Mouse (Mus musculus) liver, postnatal 0 days (tissue): Measurements from ENCODE around the gene Usp43. TPM values are rescaled to one million over a fixed set of nuclear protein-coding genes. Genes with fewer than 3 reads are reported as not detected.

ENCODE experiments used
- ATAC-seq: fragments of 200-750 bp; cut with Nextera tagmentation; 2 replicates; pipeline ENCODE4 v1.8.0; 2017; ENCODE audit warnings: mild to moderate bottlenecking, moderate library complexity
- DNase-seq: peaks from one replicate; pipeline ENCODE4 v3.0.0-alpha.2; 2016
- H3K27ac ChIP-seq: fragments of 300-500 bp; sonication (generic); 2 replicates; pipeline ENCODE4 v1.5.1; 2014; ENCODE audit warnings: antibody characterized with exemption, moderate library complexity, mild to moderate bottlenecking, low read depth
- H3K27me3 ChIP-seq: fragments of 300-500 bp; sonication (generic); 2 replicates; pipeline ENCODE4 v1.6.1; 2014; ENCODE audit warnings: low read length, control low read depth, mixed read lengths; ENCODE audit not compliant: insufficient read depth
- H3K36me3 ChIP-seq: fragments of 300-500 bp; sonication (generic); replicated peaks from 2 replicates; pipeline ENCODE4 v1.6.1; 2014; ENCODE audit warnings: mild to moderate bottlenecking, control low read depth, low read length, moderate library complexity, mixed read lengths; ENCODE audit not compliant: insufficient read depth
- H3K4me1 ChIP-seq: fragments of 300-500 bp; sonication (generic); 2 replicates; pipeline ENCODE4 v1.6.1; 2014; ENCODE audit warnings: antibody characterized with exemption, mild to moderate bottlenecking, control low read depth; ENCODE audit not compliant: insufficient read depth
- H3K4me2 ChIP-seq: fragments of 300-500 bp; sonication (generic); 2 replicates; pipeline ENCODE4 v1.6.1; 2014; ENCODE audit warnings: low read depth, mild to moderate bottlenecking, low read length, moderate library complexity, mixed read lengths
- H3K4me3 ChIP-seq: fragments of 300-500 bp; sonication (generic); 2 replicates; pipeline ENCODE4 v1.5.1; 2014; ENCODE audit warnings: low read depth, low read length
- H3K9ac ChIP-seq: fragments of 300-500 bp; sonication (generic); replicated peaks from 2 replicates; pipeline ENCODE4 v1.6.1; 2014; ENCODE audit warnings: mild to moderate bottlenecking, moderate library complexity
- H3K9me3 ChIP-seq: fragments of 300-500 bp; sonication (generic); 2 replicates; pipeline ENCODE4 v1.6.1; 2016; ENCODE audit warnings: mild to moderate bottlenecking, control low read depth, low read length, mixed read lengths
- CTCF ChIP-seq: sonication (generic); IDR thresholded peaks from 2 replicates; pipeline ENCODE4 v1.5.1; 2016; ENCODE audit warnings: antibody characterized with exemption, low read depth
- EP300 ChIP-seq: IDR thresholded peaks from 2 replicates; pipeline ENCODE4 v1.6.1; 2016; ENCODE audit warnings: antibody characterized with exemption, low read depth, mild to moderate bottlenecking
- WGBS: fragments of 180-500 bp; shearing (Covaris S2); extraction: QIAGEN DNeasy Blood & Tissue Kit; methylation state at CpG from one replicate; pipeline ENCODE4 v1.1.7; 2014; ENCODE audit not compliant: insufficient replicate concordance; 5-methylcytosine and 5-hydroxymethylcytosine counted together
- polyA plus RNA-seq: library from polyadenylated mRNA; unstranded; fragments of >200 nt; fragmentation: Nextera tagmentation; extraction: Ambion mirVana; gene quantifications from 2 replicates; pipeline ENCODE4 v1.2.1, GENCODE M21; 2015

The Usp43 gene
- polyA plus RNA-seq: not detected in 2 replicates

GRCm38 (mm10) chr11:67921827-67922754 is at the start of gene Usp43:
TSS of gene Usp43 (minus strand) at chr11:67922153.
- Histone ChIP-seq H3K4me2 (peak within 1 kb of the TSS; percentile 80), H3K36me3 (no peaks in the 10 kb centered on the region), H3K27ac (no peak within 1 kb of the TSS), H3K9ac (0 out of 2 replicates have a peak within 1 kb of the TSS, but pooled peaks have one; percentile 16), H3K4me3 (peak within 1 kb of the TSS; percentile 59), H3K4me1 (peaks cover 17% of the 10 kb centered on the region), H3K27me3 (peaks cover 32% of the 10 kb centered on the region), H3K9me3 (no peaks in the 10 kb centered on the region)
- peak; percentile 72 for ATAC-seq
- peak; percentile 49 for DNase-seq
- TF ChIP-seq CTCF: no peak
- under 1% methylated on average over 58 of the region's 80 CpGs for WGBS

GRCm38 (mm10) chr11:67967831-67968230 is 45.9 kb upstream of the Usp43 start:
- no peak overlapping the region for H3K4me3 ChIP-seq
- H3K4me2 ChIP-seq: no peak overlapping the region
- 83% methylated on average over 11 of the region's 11 CpGs for WGBS
- H3K9ac ChIP-seq: no peak overlapping the region
- TF ChIP-seq EP300 (no peak), CTCF (no peak)
- H3K4me1 ChIP-seq: peaks cover 6% of the 10 kb centered on the region; the same call in 1 of the 2 replicates
- no peak overlapping the region for H3K27ac ChIP-seq
- no peaks in the 10 kb centered on the region for H3K9me3 ChIP-seq
- no peak for DNase-seq
- H3K36me3 ChIP-seq: peaks cover 5% of the 10 kb centered on the region
- ATAC-seq: no peak
- no peaks in the 10 kb centered on the region for H3K27me3 ChIP-seq

- peak within 1 kb of the TSS; percentile 76 for H3K4me3 ChIP-seq
- peak; percentile 92 for DNase-seq
- peak within 1 kb of the TSS; percentile 73 for H3K9ac ChIP-seq
- H3K36me3 ChIP-seq: peaks cover 5% of the 10 kb centered on the region; the same call in 1 of the 2 replicates
- peak; percentile 91 for ATAC-seq
- H3K9me3 ChIP-seq: no peaks in the 10 kb centered on the region
- peak within 1 kb of the TSS; percentile 45 for H3K27ac ChIP-seq
- peak within 1 kb of the TSS; percentile 69 for H3K4me2 ChIP-seq
- H3K27me3 ChIP-seq: no peaks in the 10 kb centered on the region
- no peak for TF ChIP-seq EP300
- no peak for TF ChIP-seq CTCF
- peaks cover 6% of the 10 kb centered on the region; the same call in 1 of the 2 replicates for H3K4me1 ChIP-seq
- under 1% methylated on average over 28 of the region's 28 CpGs for WGBS
Observed at GRCm38 (mm10) chr11:67965905-67966878, 44.2 kb upstream of the Usp43 start, which contains the start of gene Stx8. TSS of gene Stx8 (plus strand) at chr11:67966193.

GRCm38 (mm10) chr11:67965242-67965883 is 43.4 kb upstream of the Usp43 start, which contains the start of gene Cfap52:
TSS of gene Cfap52 (minus strand) at chr11:67965651.
- no peaks in the 10 kb centered on the region for H3K9me3 ChIP-seq
- peak within 1 kb of the TSS; percentile 69 for H3K4me2 ChIP-seq
- ATAC-seq (peak; percentile 64), DNase-seq (peak; percentile 89)
- H3K36me3 ChIP-seq: peaks cover 5% of the 10 kb centered on the region; the same call in 1 of the 2 replicates
- peaks cover 6% of the 10 kb centered on the region; the same call in 1 of the 2 replicates for H3K4me1 ChIP-seq
- 7% methylated on average over 15 of the region's 15 CpGs for WGBS
- H3K27ac ChIP-seq: peak within 1 kb of the TSS; percentile 45
- no peaks in the 10 kb centered on the region for H3K27me3 ChIP-seq
- TF ChIP-seq EP300 (no peak), CTCF (no peak)
- H3K4me3 ChIP-seq: peak within 1 kb of the TSS; percentile 76
- H3K9ac ChIP-seq: peak within 1 kb of the TSS; percentile 73

GRCm38 (mm10) chr11:67964110-67964509 is 42.2 kb upstream of the Usp43 start:
- H3K27ac ChIP-seq: no peak overlapping the region
- WGBS: 62% methylated on average over 6 of the region's 6 CpGs

More at GRCm38 (mm10) chr11:67964110-67964509, 42.2 kb upstream of the Usp43 start:
- no peak for ATAC-seq
- TF ChIP-seq CTCF (peak; percentile 47), EP300 (no peak)
- Histone ChIP-seq H3K4me3 (no peak overlapping the region), H3K4me2 (no peak overlapping the region), H3K9ac (no peak overlapping the region), H3K27me3 (no peaks in the 10 kb centered on the region), H3K4me1 (peaks cover 6% of the 10 kb centered on the region; the same call in 1 of the 2 replicates), H3K9me3 (no peaks in the 10 kb centered on the region), H3K36me3 (no peaks in the 10 kb centered on the region)
- DNase-seq: no peak
